Mouse (Mus musculus) bone marrow macrophage, adult 2 months (primary cell): Measurements from ENCODE around the gene Gpr161.

Experiments
- CTCF ChIP-seq: IDR thresholded peaks from 2 replicates; pipeline ENCODE4 v1.5.1; 2012; ENCODE audit warnings: low read depth, mild to moderate bottlenecking, low read length, moderate library complexity
- POLR2A ChIP-seq: IDR thresholded peaks from 2 replicates; pipeline ENCODE4 v1.6.1; 2012; ENCODE audit warnings: mild to moderate bottlenecking, low read depth, low read length, borderline replicate concordance

DNA sequence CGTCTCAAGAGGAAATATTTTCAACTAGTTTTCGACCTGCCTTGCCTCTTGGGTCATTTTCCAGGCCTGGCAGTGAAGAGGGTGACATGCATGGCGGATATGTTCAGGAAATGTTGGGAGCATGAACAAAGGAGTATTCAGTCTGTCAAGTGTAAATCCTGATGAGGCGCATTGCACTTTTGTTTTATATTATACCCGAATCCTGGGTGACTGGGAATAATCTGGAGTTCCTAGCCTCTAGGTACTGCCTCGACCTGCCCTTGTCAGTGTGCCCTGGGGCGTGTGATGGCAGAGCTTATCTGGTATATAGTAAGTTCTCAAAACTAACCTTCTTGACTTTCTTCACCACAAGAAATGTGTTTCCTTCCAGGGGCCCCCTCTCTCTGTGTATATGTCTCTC is 11.5 kb upstream of the Gpr161 start:
- TF ChIP-seq POLR2A (no peak), CTCF (no peak)
